Mouse (Mus musculus) layer of hippocampus, postnatal 14 days (tissue): ENCODE data around the gene Klk1b22. TPM values are rescaled to one million over a fixed set of nuclear protein-coding genes. Genes with fewer than 3 reads are reported as not detected.
"Not testable (repeated sequence)": the region's sequence is repeated elsewhere in the genome, so short reads cannot be mapped to it uniquely, and the experiment has no call there.

Experiments used
- DNase-seq, 2 experiments: peaks; one replicate each; pipeline ENCODE4 v3.0.0; 2021 to 2022; ENCODE audit warnings: low spot score in 2 of 2, mixed read lengths in 1 of 2
- long read RNA-seq, 2 experiments: library from polyadenylated mRNA; stranded (forward); transcript quantifications; one replicate each; pipeline ENCODE4 v2.0.0; 2021
- total RNA-seq, 2 experiments: library from RNA; stranded (reverse); gene quantifications; 2 replicates each; pipeline ENCODE4 v1.2.3; 2021

Gene Klk1b22
- not detected for total RNA-seq
- long read RNA-seq, experiment 1: 0 reads
- long read RNA-seq, experiment 2: 0 reads

- no peak for DNase-seq
Observed at GRCm38 (mm10) chr7:44112373-44112772, at the start of gene Klk1b22. Gene Klk1b22 (plus strand): TSS chr7:44112673.

GRCm38 (mm10) chr7:44072117-44072516, 40.4 kb upstream of the Klk1b22 start:
- no peak for DNase-seq

- DNase-seq: no peak
Observed at GRCm38 (mm10) chr7:44077703-44078102, 34.8 kb upstream of the Klk1b22 start.

GRCm38 (mm10) chr7:44096111-44096510, 16.4 kb upstream of the Klk1b22 start:
- DNase-seq: no peak

- DNase-seq: not testable (repeated sequence)
Observed at GRCm38 (mm10) chr7:44102028-44102427, 10.4 kb upstream of the Klk1b22 start, which contains the start of gene Klk1b21. Gene Klk1b21 (plus strand): TSS chr7:44102328.

GRCm38 (mm10) chr7:44123445-44123844, 11.0 kb downstream of the Klk1b22 start:
- DNase-seq: no peak

GRCm38 (mm10) chr7:44136467-44136866, 24.0 kb downstream of the Klk1b22 start, which contains the start of gene Klk1b16:
Gene Klk1b16 (plus strand): TSS chr7:44136767.
- no peak for DNase-seq

Other genes with a start within 250 kb of the Klk1b22 start
- gene Klk4, start 231.5 kb upstream of the Klk1b22 start, total RNA-seq: not detected
- not detected for gene Klk15, start 178.9 kb upstream of the Klk1b22 start, total RNA-seq
- gene Klk1b8, start 162.0 kb upstream of the Klk1b22 start, total RNA-seq: not detected
- gene Klk1b1, start 145.9 kb upstream of the Klk1b22 start, total RNA-seq: not detected
- gene Klk1b9, start 136.6 kb upstream of the Klk1b22 start, total RNA-seq: not detected
- gene Klk1b11, start 116.8 kb upstream of the Klk1b22 start, total RNA-seq: not detected
- not detected for gene Klk1b26, start 100.5 kb upstream of the Klk1b22 start, total RNA-seq
- gene Klk1b27, start 60.4 kb upstream of the Klk1b22 start, total RNA-seq: not detected
- not detected for gene Klk1b21, start 10.3 kb upstream of the Klk1b22 start, total RNA-seq
- not detected for gene Klk1b16, start 24.1 kb downstream of the Klk1b22 start, total RNA-seq
- not detected for gene Klk1b24, start 75.6 kb downstream of the Klk1b22 start, total RNA-seq
- not detected for gene Klk1b3, start 85.5 kb downstream of the Klk1b22 start, total RNA-seq
- not detected for gene Klk1b4, start 94.8 kb downstream of the Klk1b22 start, total RNA-seq
- gene Klk1b5, start 103.3 kb downstream of the Klk1b22 start, total RNA-seq: not detected
- gene Klk1, start 112.7 kb downstream of the Klk1b22 start, total RNA-seq: not detected
- gene Gm36864, start 123.5 kb downstream of the Klk1b22 start, total RNA-seq: not detected
- gene 1700028J19Rik, start 134.0 kb downstream of the Klk1b22 start, total RNA-seq: 1 to 10 TPM; 1.4 to 1.5 TPM
- 100 to 1,000 TPM in 1 of 2 experiments, 10 to 100 TPM in 1; 83.1 to 105 TPM for gene 2410002F23Rik, start 134.0 kb downstream of the Klk1b22 start, total RNA-seq
- gene Acp4, start 144.7 kb downstream of the Klk1b22 start, total RNA-seq: not detected
- gene Gm15517, start 148.8 kb downstream of the Klk1b22 start, total RNA-seq: not detected
- 1 to 10 TPM; 2.5 to 2.8 TPM for gene Clec11a, start 194.2 kb downstream of the Klk1b22 start, total RNA-seq
- gene Shank1, start 197.6 kb downstream of the Klk1b22 start, total RNA-seq: 100 to 1,000 TPM; 566 to 582 TPM